Mouse (Mus musculus): Measurements from ENCODE around the gene Olfr1450. TPM values are rescaled to one million over a fixed set of nuclear protein-coding genes. Genes with fewer than 3 reads are reported as not detected.

The Olfr1450 gene
- not detected for polyA plus RNA-seq (2012; fragmentation: generic; extraction: Trizol)

DNA sequence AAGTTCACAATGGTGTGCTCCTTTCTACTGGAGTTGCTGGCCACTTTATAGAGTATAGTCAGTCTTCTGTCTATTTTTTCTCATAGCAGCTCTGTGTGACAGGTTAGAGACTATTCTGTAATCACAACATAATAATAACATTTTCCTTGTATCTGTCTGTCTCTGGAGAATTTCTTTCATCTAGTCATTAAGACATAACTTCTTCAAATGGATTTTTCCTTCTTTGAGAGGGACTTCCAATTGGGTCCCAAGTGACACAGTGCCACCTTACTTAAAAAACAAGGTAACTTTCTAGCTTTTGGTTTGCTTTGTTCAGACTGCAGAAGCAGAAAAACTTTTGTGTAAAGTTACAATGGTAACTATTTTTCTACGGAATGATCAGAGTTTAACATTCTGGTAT, at the start of gene Olfr1450:
Gene Olfr1450, plus strand, starts transcription at position 301 of the 400 bp plus-strand sequence.

DNA sequence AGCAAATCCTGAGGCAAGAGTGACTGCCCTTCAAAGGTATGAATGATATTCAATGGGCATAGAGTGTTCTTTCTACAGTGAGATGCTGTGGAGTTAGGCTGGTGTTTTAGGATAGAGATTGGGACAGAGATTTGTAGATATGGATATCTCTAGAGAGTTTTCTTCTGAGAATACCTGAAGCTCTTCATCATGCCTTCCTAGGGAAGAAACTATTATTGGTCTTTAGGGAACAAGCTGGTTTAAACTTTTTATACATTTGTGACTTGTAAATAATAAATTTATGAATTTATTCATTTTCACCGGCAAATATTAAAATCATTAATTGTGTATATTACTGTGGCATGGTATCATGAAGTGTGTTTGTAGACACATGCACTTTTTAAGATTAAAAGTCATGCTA, 46.4 kb upstream of the Olfr1450 start, which contains the start of gene Olfr1447:
Gene Olfr1447, minus strand, starts transcription at position 101 of the 400 bp plus-strand sequence.

GRCm38 (mm10) chr19:12924319-12924718, 25.7 kb upstream of the Olfr1450 start, which contains the start of gene Olfr1448:
TSS of gene Olfr1448 (minus strand) at chr19:12924419.

GRCm38 (mm10) chr19:12930540-12930939, 19.5 kb upstream of the Olfr1450 start, which contains the start of gene Olfr1449:
TSS of gene Olfr1449 (plus strand) at chr19:12930840.

DNA sequence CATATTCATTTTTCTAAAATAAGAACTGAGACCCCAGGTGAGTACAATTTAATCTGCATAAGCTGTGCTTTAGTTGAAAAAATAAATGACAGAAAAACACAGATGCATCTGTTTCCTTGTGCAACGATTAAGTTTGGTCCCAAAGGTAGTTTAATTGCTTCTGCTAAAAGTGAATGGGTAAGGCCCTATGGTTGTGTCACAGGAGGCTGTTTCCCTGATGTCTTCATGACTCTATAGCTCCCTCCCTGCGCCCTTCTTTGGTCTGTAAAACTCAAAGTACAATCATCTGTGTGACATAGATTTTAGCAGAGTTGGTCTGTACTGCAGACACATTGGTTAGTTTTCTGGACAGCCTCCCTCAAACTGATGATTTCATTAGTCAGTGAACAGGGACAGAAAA, 44.7 kb downstream of the Olfr1450 start, which contains the start of gene Olfr1451:
Gene Olfr1451, plus strand, starts transcription at position 301 of the 400 bp plus-strand sequence.

Other genes with a start within 250 kb of the Olfr1450 start
- gene Cntf, start 184.6 kb upstream of the Olfr1450 start, polyA plus RNA-seq (2012; fragmentation: generic; extraction: Trizol): 1 to 10 TPM in 1 of 2 experiments, under 1 TPM in 1; 0.04 to 1.7 TPM
- gene Zfp91, start 154.1 kb upstream of the Olfr1450 start, polyA plus RNA-seq (2012; fragmentation: generic; extraction: Trizol): 10 to 100 TPM in 1 of 2 experiments, 1 to 10 TPM in 1; 6.0 to 19.4 TPM
- under 1 TPM; 0.23 to 0.51 TPM for gene Lpxn, start 154.1 kb upstream of the Olfr1450 start, polyA plus RNA-seq (2012; fragmentation: generic; extraction: Trizol)
- gene Gm5244, start 103.6 kb upstream of the Olfr1450 start, polyA plus RNA-seq (2012; fragmentation: generic; extraction: Trizol): not detected
- gene Olfr1444, start 93.0 kb upstream of the Olfr1450 start, polyA plus RNA-seq (2012; fragmentation: generic; extraction: Trizol): not detected
- not detected for gene Olfr1445, start 66.4 kb upstream of the Olfr1450 start, polyA plus RNA-seq (2012; fragmentation: generic; extraction: Trizol)
- not detected for gene Olfr1446, start 56.7 kb upstream of the Olfr1450 start, polyA plus RNA-seq (2012; fragmentation: generic; extraction: Trizol)
- gene Olfr1447, start 46.5 kb upstream of the Olfr1450 start, polyA plus RNA-seq (2012; fragmentation: generic; extraction: Trizol): not detected
- not detected for gene Olfr1448, start 25.8 kb upstream of the Olfr1450 start, polyA plus RNA-seq (2012; fragmentation: generic; extraction: Trizol)
- not detected for gene Olfr1449, start 19.4 kb upstream of the Olfr1450 start, polyA plus RNA-seq (2012; fragmentation: generic; extraction: Trizol)
- gene Olfr1451, start 44.8 kb downstream of the Olfr1450 start, polyA plus RNA-seq (2012; fragmentation: generic; extraction: Trizol): not detected
- not detected for gene Olfr1453, start 78.1 kb downstream of the Olfr1450 start, polyA plus RNA-seq (2012; fragmentation: generic; extraction: Trizol)
- gene Olfr1454, start 110.4 kb downstream of the Olfr1450 start, polyA plus RNA-seq (2012; fragmentation: generic; extraction: Trizol): not detected
- gene Olfr1457, start 147.6 kb downstream of the Olfr1450 start, polyA plus RNA-seq (2012; fragmentation: generic; extraction: Trizol): not detected
- not detected for gene Olfr1458, start 156.5 kb downstream of the Olfr1450 start, polyA plus RNA-seq (2012; fragmentation: generic; extraction: Trizol)
- not detected for gene Olfr1459, start 199.3 kb downstream of the Olfr1450 start, polyA plus RNA-seq (2012; fragmentation: generic; extraction: Trizol)
- gene Olfr1461, start 212.7 kb downstream of the Olfr1450 start, polyA plus RNA-seq (2012; fragmentation: generic; extraction: Trizol): not detected
- not detected for gene Olfr1462, start 235.5 kb downstream of the Olfr1450 start, polyA plus RNA-seq (2012; fragmentation: generic; extraction: Trizol)

All from C3H10T1/2 (cell line).